Mouse (Mus musculus) cerebellum, adult 8-10 months (tissue): ENCODE measurements around the gene Scgb1b15.
"Not testable (repeated sequence)": the region's sequence is repeated elsewhere in the genome, so short reads cannot be mapped to it uniquely, and the experiment has no call there.

Experiments
- DNase-seq: peaks from one replicate; pipeline ENCODE4 v3.0.0; 2022

The Scgb1b15 gene

GRCm38 (mm10) chr7:32836254-32836653 lies at the start of gene Scgb1b15:
TSS of gene Scgb1b15 (plus strand) at chr7:32836554.
- DNase-seq, result not testable (repeated sequence)

- DNase-seq, result not testable (repeated sequence)
These were observed 6.8 kb upstream of the Scgb1b15 start, which contains the start of gene Scgb2b15 for GRCm38 (mm10) chr7:32829562-32829961. TSS of gene Scgb2b15 (minus strand) at chr7:32829662.
